Mouse (Mus musculus) megakaryocyte, embryonic 14.5 days (primary cell): Measurements from ENCODE around the gene Ap1b1. TPM values are rescaled to one million over a fixed set of nuclear protein-coding genes. Genes with fewer than 3 reads are reported as not detected.
"Not testable (repeated sequence)": the region's sequence is repeated elsewhere in the genome, so short reads cannot be mapped to it uniquely, and the experiment has no call there.

Experiments used
- H3K27me3 ChIP-seq: replicated peaks from 2 replicates; pipeline ENCODE3; 2012; ENCODE audit warnings: inconsistent platforms
- H3K36me3 ChIP-seq: replicated peaks from 2 replicates; pipeline ENCODE3; 2012; ENCODE audit warnings: low read length, inconsistent platforms, mixed read lengths
- H3K4me1 ChIP-seq: 2 replicates; pipeline ENCODE4 v1.6.1; 2012; ENCODE audit warnings: inconsistent platforms
- H3K4me3 ChIP-seq: replicated peaks from 2 replicates; pipeline ENCODE3; 2012; ENCODE audit warnings: moderate library complexity, mild to moderate bottlenecking, inconsistent platforms
- H3K9me3 ChIP-seq: 2 replicates; pipeline ENCODE4 v1.6.1; 2012; ENCODE audit warnings: inconsistent platforms
- FLI1 ChIP-seq: IDR thresholded peaks from 2 replicates; pipeline ENCODE4 v1.6.1; 2012; ENCODE audit warnings: low read length, inconsistent platforms, mixed read lengths
- GATA1 ChIP-seq: IDR thresholded peaks from 3 replicates; pipeline ENCODE4 v1.6.1; 2012; ENCODE audit warnings: mixed read lengths, low read length, inconsistent platforms, borderline replicate concordance
- polyA plus RNA-seq: library from polyadenylated mRNA; stranded (reverse); fragments of >175 nt; gene quantifications from 2 replicates; pipeline ENCODE4 v1.2.3, GENCODE M21; 2012; ENCODE audit warnings: low replicate concordance; ENCODE audit not compliant: insufficient read depth

Gene Ap1b1
- polyA plus RNA-seq, 1 experiment = 57.8 TPM

DNA sequence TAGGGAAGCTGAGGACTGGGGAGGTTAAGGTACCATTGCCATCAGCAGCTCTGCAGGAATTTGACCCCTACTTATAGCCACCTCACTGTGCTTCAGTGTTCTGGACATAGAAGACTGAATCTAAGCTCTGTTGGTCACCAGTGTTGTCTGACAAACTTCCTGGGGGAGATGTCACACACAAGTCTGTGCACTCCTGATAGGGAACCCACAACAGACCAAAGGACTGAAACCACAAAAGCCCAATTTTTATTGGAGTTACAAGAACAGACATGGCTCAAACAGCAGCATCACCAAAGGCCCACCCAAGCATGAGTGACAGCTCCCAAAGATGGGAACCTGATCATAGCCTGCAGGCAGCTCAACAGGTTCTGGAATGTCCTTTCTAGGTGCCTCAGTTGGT is 80.4 kb downstream of the Ap1b1 start:
- Histone ChIP-seq H3K9me3 (peaks cover 22% of the 10 kb centered on the region), H3K4me3 (no peak overlapping the region), H3K36me3 (peaks cover 76% of the 10 kb centered on the region), H3K4me1 (peaks cover 87% of the 10 kb centered on the region), H3K27me3 (no peaks in the 10 kb centered on the region)
- TF ChIP-seq GATA1 = peak; percentile 69; the same call in 1 of the 3 replicates
- no peak for TF ChIP-seq FLI1

DNA sequence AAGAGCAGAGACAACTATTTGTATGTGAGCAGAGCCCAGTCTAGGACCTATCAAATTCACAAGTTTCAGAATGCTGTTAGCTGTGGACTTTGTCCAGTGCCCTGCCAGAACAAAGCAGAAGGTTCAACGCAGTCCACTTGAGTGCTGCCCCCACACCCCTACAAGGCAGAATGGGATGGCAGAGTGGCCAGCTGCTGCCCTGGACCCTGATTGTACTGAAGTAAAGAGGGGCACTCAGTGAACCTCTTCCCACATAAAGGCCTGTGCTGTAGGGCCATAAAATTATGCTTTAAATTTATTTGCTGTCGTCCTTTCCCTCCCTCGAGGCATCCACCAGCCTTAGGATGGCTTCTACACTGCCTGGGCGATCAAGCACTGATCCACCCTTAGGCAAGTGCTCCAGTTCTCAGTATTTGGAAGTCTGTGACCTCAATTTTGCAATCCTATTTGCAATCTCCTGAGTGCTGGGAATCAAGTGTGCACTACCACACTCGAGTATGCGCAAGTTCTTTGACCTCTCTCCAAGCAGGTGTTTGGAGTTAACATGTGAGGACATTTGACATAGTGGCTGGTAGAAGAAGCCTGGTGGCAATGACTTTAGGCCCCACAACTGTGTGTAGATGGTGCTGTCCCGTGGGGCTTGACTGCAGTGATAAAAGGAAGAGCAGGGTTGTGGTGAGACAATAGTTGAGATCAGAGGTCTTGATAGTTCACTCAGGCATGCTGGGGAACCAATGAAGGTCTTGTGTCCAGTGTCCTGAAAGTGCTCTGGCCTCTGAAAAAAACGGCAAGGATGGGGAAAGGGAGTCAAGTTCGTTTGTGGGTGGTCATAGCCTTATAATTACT is 81.7 kb downstream of the Ap1b1 start:
- Histone ChIP-seq H3K4me3 (no peak overlapping the region), H3K4me1 (peaks cover 80% of the 10 kb centered on the region), H3K27me3 (no peaks in the 10 kb centered on the region), H3K9me3 (peaks cover 11% of the 10 kb centered on the region), H3K36me3 (peaks cover 76% of the 10 kb centered on the region)
- TF ChIP-seq FLI1 (no peak), GATA1 (no peak)

DNA sequence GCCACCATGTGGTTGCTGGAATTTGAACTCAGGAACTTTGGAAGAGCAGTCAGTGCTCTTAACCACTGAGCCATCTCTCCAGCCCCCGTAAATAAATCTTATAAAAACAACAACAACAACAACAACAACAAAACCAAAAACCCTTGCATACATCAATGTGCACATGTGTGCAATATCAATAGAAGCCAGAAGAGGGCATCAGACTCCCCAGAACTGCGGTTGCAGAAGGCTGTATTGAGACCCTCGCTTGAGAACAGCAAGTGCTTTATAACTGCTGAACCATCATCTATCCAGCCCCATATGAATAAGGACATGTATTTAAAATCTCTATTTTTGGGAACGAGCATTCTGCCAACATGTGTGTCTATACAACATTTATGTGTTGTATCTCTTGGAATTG is 88.3 kb downstream of the Ap1b1 start:
- Histone ChIP-seq H3K4me1 (peaks cover 26% of the 10 kb centered on the region), H3K9me3 (no peaks in the 10 kb centered on the region), H3K36me3 (peaks cover 84% of the 10 kb centered on the region), H3K4me3 (no peak overlapping the region), H3K27me3 (no peaks in the 10 kb centered on the region)
- TF ChIP-seq GATA1 = no peak

DNA sequence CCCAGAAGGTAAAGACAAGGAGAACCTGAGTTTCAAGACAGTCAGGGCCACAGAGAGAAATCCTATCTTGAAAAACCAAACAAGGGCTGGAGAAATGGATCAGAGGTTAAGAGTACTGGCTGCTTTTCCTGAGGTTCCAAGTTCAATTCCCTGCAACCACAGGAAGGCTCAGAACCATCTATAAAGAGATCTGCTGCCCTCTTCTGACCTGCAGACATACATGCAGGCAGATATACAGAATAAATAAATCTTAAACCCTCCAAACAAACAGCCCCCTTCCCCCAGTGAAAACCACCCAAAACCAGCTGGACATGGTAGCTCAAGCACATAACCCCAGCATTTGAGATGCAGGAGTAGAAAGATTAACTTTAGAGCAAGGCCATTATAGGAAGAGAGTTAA is 89.1 kb downstream of the Ap1b1 start:
- H3K4me1 ChIP-seq = peaks cover 17% of the 10 kb centered on the region
- H3K36me3 ChIP-seq = peaks cover 84% of the 10 kb centered on the region
- no peak overlapping the region for H3K4me3 ChIP-seq
- TF ChIP-seq GATA1 (no peak), FLI1 (no peak)
- H3K9me3 ChIP-seq = no peaks in the 10 kb centered on the region
- H3K27me3 ChIP-seq = no peaks in the 10 kb centered on the region

DNA sequence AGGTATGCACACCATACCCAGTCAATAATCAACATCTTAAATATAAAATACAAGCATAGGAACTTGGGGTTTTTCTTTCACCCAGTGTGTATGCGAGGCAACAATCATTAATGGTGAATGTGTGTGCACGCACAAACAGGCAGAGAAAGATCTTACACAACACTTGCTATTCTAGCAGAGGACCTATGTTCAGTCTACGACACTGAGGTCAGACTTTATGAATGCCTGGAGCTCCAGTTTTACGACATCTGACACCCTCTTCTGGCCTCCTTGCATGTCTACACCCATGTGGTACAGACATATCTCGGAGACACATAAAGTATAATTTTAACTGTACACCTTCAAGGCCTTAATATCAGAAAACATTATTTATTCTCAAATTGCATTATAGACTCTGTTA is 90.2 kb downstream of the Ap1b1 start:
- H3K36me3 ChIP-seq = peaks cover 84% of the 10 kb centered on the region
- H3K4me1 ChIP-seq, H3K9me3 ChIP-seq, H3K4me3 ChIP-seq, H3K27me3 ChIP-seq: not testable (repeated sequence)

DNA sequence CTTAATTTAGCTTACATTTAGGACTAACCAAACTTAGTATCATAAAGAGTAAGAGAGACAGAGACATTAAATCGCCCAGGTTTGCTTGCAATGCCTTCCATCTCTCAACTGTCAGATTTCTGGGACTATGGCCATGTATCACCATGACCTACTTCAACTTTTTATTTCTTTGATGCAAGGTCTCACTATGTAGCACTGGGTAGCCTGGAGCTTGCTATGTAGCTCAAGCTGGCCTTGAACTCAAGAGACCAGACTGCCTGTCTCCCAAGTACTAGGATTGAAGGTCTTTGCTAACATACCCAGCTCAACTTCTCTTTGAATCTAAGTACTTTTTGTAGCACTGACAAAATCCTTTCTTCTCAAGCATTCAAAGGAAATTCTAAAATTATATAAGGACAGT is 102.5 kb downstream of the Ap1b1 start:
- Histone ChIP-seq H3K27me3 (no peaks in the 10 kb centered on the region), H3K9me3 (no peaks in the 10 kb centered on the region), H3K4me3 (no peak overlapping the region), H3K36me3 (peaks cover 100% of the 10 kb centered on the region), H3K4me1 (peaks cover 24% of the 10 kb centered on the region)
- no peak for TF ChIP-seq FLI1
- TF ChIP-seq GATA1 = no peak

DNA sequence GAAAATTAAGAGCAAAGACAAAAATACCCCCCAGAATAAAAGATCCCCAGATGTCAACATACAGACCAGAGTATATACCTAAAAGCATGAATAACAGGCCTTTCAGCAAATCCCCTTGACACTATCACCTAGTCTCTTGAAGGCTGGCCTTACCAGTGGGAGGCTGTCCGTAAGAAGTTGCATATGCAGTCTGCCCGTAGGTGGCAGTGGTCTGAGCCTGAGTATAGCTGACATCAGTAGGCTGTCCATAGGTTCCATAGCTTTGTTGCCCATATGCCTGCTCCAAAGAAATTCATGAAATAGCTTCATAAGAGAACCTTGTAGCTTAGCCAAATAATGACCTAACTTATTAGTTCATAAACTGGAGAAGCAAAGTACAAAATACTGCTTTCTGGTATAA is 105.1 kb downstream of the Ap1b1 start:
- H3K36me3 ChIP-seq = peaks cover 87% of the 10 kb centered on the region
- no peak overlapping the region for H3K4me3 ChIP-seq
- H3K27me3 ChIP-seq = no peaks in the 10 kb centered on the region
- no peak for TF ChIP-seq GATA1
- no peak for TF ChIP-seq FLI1
- H3K9me3 ChIP-seq = no peaks in the 10 kb centered on the region
- peaks cover 31% of the 10 kb centered on the region for H3K4me1 ChIP-seq

Other genes starting within 250 kb of the Ap1b1 start
- not detected in 2 replicates for gene Cabp7, start 240.0 kb upstream of the Ap1b1 start, polyA plus RNA-seq
- 21.2 and 59.3 TPM in 2 replicates for gene Nf2, start 137.3 kb upstream of the Ap1b1 start, polyA plus RNA-seq
- 9.5 TPM in 1 of 2 replicates, not detected in the other for gene Nipsnap1, start 112.9 kb upstream of the Ap1b1 start, polyA plus RNA-seq
- 1.1 and 3.9 TPM in 2 replicates for gene Thoc5, start 91.5 kb upstream of the Ap1b1 start, polyA plus RNA-seq
- 3.8 and 7.2 TPM in 2 replicates for gene Nefh, start 38.8 kb upstream of the Ap1b1 start, polyA plus RNA-seq
- gene Rasl10a, start 71.3 kb downstream of the Ap1b1 start, polyA plus RNA-seq = 12.0 and 22.3 TPM in 2 replicates
- gene Gas2l1, start 78.5 kb downstream of the Ap1b1 start, polyA plus RNA-seq = 1,288 and 2,398 TPM in 2 replicates
- 28.8 and 47.9 TPM in 2 replicates for gene Rhbdd3, start 112.1 kb downstream of the Ap1b1 start, polyA plus RNA-seq
- gene Ewsr1, start 112.4 kb downstream of the Ap1b1 start, polyA plus RNA-seq = 186 and 838 TPM in 2 replicates
- gene Emid1, start 165.4 kb downstream of the Ap1b1 start, polyA plus RNA-seq = 7.7 and 18.6 TPM in 2 replicates